Mouse (Mus musculus) intestine, embryonic 15.5 days (tissue): ENCODE data around the gene Kctd5. TPM values are rescaled to one million over a fixed set of nuclear protein-coding genes. Genes with fewer than 3 reads are reported as not detected.

Source experiments
- ATAC-seq: fragments of 200-750 bp; cut with Nextera tagmentation; 2 replicates; pipeline ENCODE4 v1.8.0; 2017; ENCODE audit warnings: moderate TSS enrichment, moderate library complexity
- H3K27ac ChIP-seq: fragments of 300-500 bp; sonication (generic); 2 replicates; pipeline ENCODE4 v1.5.1; 2015; ENCODE audit warnings: mild to moderate bottlenecking, inconsistent platforms
- H3K27me3 ChIP-seq: fragments of 300-500 bp; sonication (generic); replicated peaks from 2 replicates; pipeline ENCODE4 v1.6.1; 2015; ENCODE audit warnings: inconsistent platforms
- H3K36me3 ChIP-seq: fragments of 300-500 bp; sonication (generic); 2 replicates; pipeline ENCODE4 v1.6.1; 2015; ENCODE audit warnings: inconsistent platforms
- H3K4me1 ChIP-seq: fragments of 300-500 bp; sonication (generic); replicated peaks from 2 replicates; pipeline ENCODE4 v1.6.1; 2015; ENCODE audit warnings: inconsistent platforms
- H3K4me2 ChIP-seq: fragments of 300-500 bp; sonication (generic); replicated peaks from 2 replicates; pipeline ENCODE4 v1.6.1; 2015; ENCODE audit warnings: mild to moderate bottlenecking, inconsistent platforms
- H3K4me3 ChIP-seq: fragments of 300-500 bp; sonication (generic); replicated peaks from 2 replicates; pipeline ENCODE4 v1.5.1; 2015; ENCODE audit warnings: inconsistent platforms
- H3K9ac ChIP-seq: fragments of 300-500 bp; sonication (generic); 2 replicates; pipeline ENCODE4 v1.6.1; 2015; ENCODE audit warnings: inconsistent platforms
- H3K9me3 ChIP-seq: fragments of 300-500 bp; sonication (generic); 2 replicates; pipeline ENCODE4 v1.6.1; 2016; ENCODE audit warnings: inconsistent platforms
- WGBS: fragments of 180-500 bp; shearing (Covaris S2); methylation state at CpG from one replicate; pipeline ENCODE4 v1.1.7; 2015; 5-methylcytosine and 5-hydroxymethylcytosine counted together
- polyA plus RNA-seq: library from polyadenylated mRNA; unstranded; fragments of >200 nt; fragmentation: Nextera tagmentation; extraction: Ambion mirVana; gene quantifications from 2 replicates; pipeline ENCODE4 v1.2.1, GENCODE M21; 2015

The Kctd5 gene
- polyA plus RNA-seq, 1 experiment from 2014 or later: 64.5 TPM

GRCm38 (mm10) chr17:24062459-24063155 lies 10.7 kb downstream of the Kctd5 start:
- H3K9me3 ChIP-seq: no peaks in the 10 kb centered on the region
- H3K4me2 ChIP-seq: no peak overlapping the region
- no peak overlapping the region for H3K27ac ChIP-seq
- H3K4me1 ChIP-seq: no peaks in the 10 kb centered on the region
- H3K4me3 ChIP-seq: no peak overlapping the region
- ATAC-seq: no peak
- H3K36me3 ChIP-seq: peaks cover 24% of the 10 kb centered on the region
- 83% methylated on average over 4 of the region's 4 CpGs for WGBS
- H3K27me3 ChIP-seq: no peaks in the 10 kb centered on the region
- H3K9ac ChIP-seq: no peak overlapping the region

GRCm38 (mm10) chr17:24057730-24058245 lies 15.5 kb downstream of the Kctd5 start:
- H3K4me1 ChIP-seq: no peaks in the 10 kb centered on the region
- H3K27ac ChIP-seq: no peak overlapping the region
- H3K36me3 ChIP-seq: peaks cover 59% of the 10 kb centered on the region

GRCm38 (mm10) chr17:24056636-24057625 lies 16.4 kb downstream of the Kctd5 start:
- no peak overlapping the region for H3K27ac ChIP-seq

More at GRCm38 (mm10) chr17:24057730-24058245, 15.5 kb downstream of the Kctd5 start:
- Histone ChIP-seq H3K4me3 (no peak overlapping the region), H3K27me3 (no peaks in the 10 kb centered on the region), H3K4me2 (no peak overlapping the region), H3K9ac (no peak overlapping the region), H3K9me3 (no peaks in the 10 kb centered on the region)
- 90% methylated on average over 5 of the region's 5 CpGs for WGBS
- ATAC-seq: no peak

GRCm38 (mm10) chr17:24049008-24049407 lies 24.3 kb downstream of the Kctd5 start:
- Histone ChIP-seq H3K9me3 (no peaks in the 10 kb centered on the region), H3K27me3 (no peaks in the 10 kb centered on the region), H3K27ac (no peak overlapping the region), H3K4me2 (no peak overlapping the region), H3K4me3 (no peak overlapping the region), H3K4me1 (0 out of 2 replicates have a peak, but pooled peaks cover 4% of the 10 kb centered on the region), H3K36me3 (peaks cover 23% of the 10 kb centered on the region), H3K9ac (no peak overlapping the region)
- 87% methylated on average over 8 of the region's 8 CpGs for WGBS
- ATAC-seq: no peak

More at GRCm38 (mm10) chr17:24056636-24057625, 16.4 kb downstream of the Kctd5 start:
- ATAC-seq: peak; percentile 87
- peaks cover 60% of the 10 kb centered on the region for H3K36me3 ChIP-seq
- no peaks in the 10 kb centered on the region for H3K27me3 ChIP-seq
- no peaks in the 10 kb centered on the region for H3K4me1 ChIP-seq
- WGBS: 89% methylated on average over 14 of the region's 14 CpGs
- H3K9ac ChIP-seq: no peak overlapping the region
- no peaks in the 10 kb centered on the region for H3K9me3 ChIP-seq
- no peak overlapping the region for H3K4me2 ChIP-seq
- H3K4me3 ChIP-seq: no peak overlapping the region

- ATAC-seq: no peak
- no peak overlapping the region for H3K4me2 ChIP-seq
- 0 out of 2 replicates have a peak, but pooled peaks cover 4% of the 10 kb centered on the region for H3K4me1 ChIP-seq
- no peak overlapping the region for H3K9ac ChIP-seq
- peaks cover 15% of the 10 kb centered on the region for H3K36me3 ChIP-seq
- 76% methylated on average over 5 of the region's 5 CpGs for WGBS
- H3K4me3 ChIP-seq: no peak overlapping the region
- no peaks in the 10 kb centered on the region for H3K9me3 ChIP-seq
- no peak overlapping the region for H3K27ac ChIP-seq
- no peaks in the 10 kb centered on the region for H3K27me3 ChIP-seq
These were observed 25.2 kb downstream of the Kctd5 start for GRCm38 (mm10) chr17:24048053-24048452.

- Histone ChIP-seq H3K9me3 (no peaks in the 10 kb centered on the region), H3K4me2 (no peak overlapping the region), H3K4me3 (no peak overlapping the region), H3K27ac (no peak overlapping the region), H3K9ac (no peak overlapping the region), H3K4me1 (0 out of 2 replicates have a peak, but pooled peaks cover 4% of the 10 kb centered on the region), H3K27me3 (no peaks in the 10 kb centered on the region), H3K36me3 (peaks cover 12% of the 10 kb centered on the region)
- WGBS: 34% methylated on average over 5 of the region's 5 CpGs
- ATAC-seq: peak; percentile 48; the same call in 1 of the 2 replicates
These were observed 27.3 kb downstream of the Kctd5 start for GRCm38 (mm10) chr17:24046026-24046425.

- 0 out of 2 replicates have a peak, but pooled peaks cover 4% of the 10 kb centered on the region for H3K4me1 ChIP-seq
- H3K27me3 ChIP-seq: no peaks in the 10 kb centered on the region
- H3K9ac ChIP-seq: no peak overlapping the region
- no peak overlapping the region for H3K4me2 ChIP-seq
- ATAC-seq: 0 out of 2 replicates have a peak, but pooled peaks have one; percentile 69
- H3K9me3 ChIP-seq: no peaks in the 10 kb centered on the region
- no peak overlapping the region for H3K4me3 ChIP-seq
- H3K27ac ChIP-seq: no peak overlapping the region
- WGBS: 69% methylated on average over 10 of the region's 10 CpGs
- peaks cover 7% of the 10 kb centered on the region for H3K36me3 ChIP-seq
These were observed 27.7 kb downstream of the Kctd5 start for GRCm38 (mm10) chr17:24045608-24046007.

GRCm38 (mm10) chr17:24044482-24044881 lies 28.8 kb downstream of the Kctd5 start:
- Histone ChIP-seq H3K36me3 (0 out of 2 replicates have a peak, but pooled peaks cover 3% of the 10 kb centered on the region), H3K9ac (no peak overlapping the region), H3K4me2 (no peak overlapping the region), H3K9me3 (no peaks in the 10 kb centered on the region), H3K27me3 (no peaks in the 10 kb centered on the region), H3K27ac (no peak overlapping the region), H3K4me1 (0 out of 2 replicates have a peak, but pooled peaks cover 4% of the 10 kb centered on the region), H3K4me3 (no peak overlapping the region)
- 58% methylated on average over 5 of the region's 5 CpGs for WGBS
- ATAC-seq: no peak

- H3K4me1 ChIP-seq: no peaks in the 10 kb centered on the region
- H3K9me3 ChIP-seq: no peaks in the 10 kb centered on the region
- no peak within 1 kb of the TSS for H3K4me3 ChIP-seq
- H3K4me2 ChIP-seq: no peak within 1 kb of the TSS
- H3K36me3 ChIP-seq: no peaks in the 10 kb centered on the region
- H3K27ac ChIP-seq: peak within 1 kb of the TSS; percentile 24; the same call in 1 of the 2 replicates
- 71% methylated on average over 4 of the region's 4 CpGs for WGBS
- H3K9ac ChIP-seq: no peak within 1 kb of the TSS
- H3K27me3 ChIP-seq: no peaks in the 10 kb centered on the region
- peak; percentile 19 for ATAC-seq
These were observed 35.4 kb downstream of the Kctd5 start, which contains the start of gene Prss27 for GRCm38 (mm10) chr17:24037844-24038243. Gene Prss27 (plus strand): TSS chr17:24038144.

- H3K4me2 ChIP-seq: no peak overlapping the region
- no peaks in the 10 kb centered on the region for H3K4me1 ChIP-seq
- no peak overlapping the region for H3K9ac ChIP-seq
- H3K4me3 ChIP-seq: no peak overlapping the region
- WGBS: 68% methylated on average over 13 of the region's 13 CpGs
- ATAC-seq: peak; percentile 95
- H3K9me3 ChIP-seq: no peaks in the 10 kb centered on the region
- H3K27me3 ChIP-seq: no peaks in the 10 kb centered on the region
- H3K36me3 ChIP-seq: no peaks in the 10 kb centered on the region
- H3K27ac ChIP-seq: peak overlapping the region; percentile 24; the same call in 1 of the 2 replicates
These were observed 35.9 kb downstream of the Kctd5 start for GRCm38 (mm10) chr17:24037360-24037759.

- Histone ChIP-seq H3K9me3 (no peaks in the 10 kb centered on the region), H3K27ac (peak overlapping the region; percentile 24; the same call in 1 of the 2 replicates), H3K36me3 (no peaks in the 10 kb centered on the region), H3K4me2 (no peak overlapping the region), H3K4me1 (no peaks in the 10 kb centered on the region), H3K4me3 (no peak overlapping the region), H3K27me3 (no peaks in the 10 kb centered on the region), H3K9ac (no peak overlapping the region)
- WGBS: 63% methylated on average over 6 of the region's 6 CpGs
- peak; percentile 63 for ATAC-seq
These were observed 36.3 kb downstream of the Kctd5 start for GRCm38 (mm10) chr17:24036954-24037353.

- Histone ChIP-seq H3K36me3 (no peaks in the 10 kb centered on the region), H3K4me3 (no peak overlapping the region), H3K4me2 (no peak overlapping the region), H3K9me3 (no peaks in the 10 kb centered on the region), H3K9ac (no peak overlapping the region), H3K27me3 (no peaks in the 10 kb centered on the region), H3K27ac (no peak overlapping the region), H3K4me1 (no peaks in the 10 kb centered on the region)
- no peak for ATAC-seq
- 63% methylated on average over 7 of the region's 7 CpGs for WGBS
These were observed 38.2 kb downstream of the Kctd5 start for GRCm38 (mm10) chr17:24035087-24035486.
